Mouse (Mus musculus) heart, adult 2 months (tissue): ENCODE measurements around the gene Gm10715. TPM values are rescaled to one million over a fixed set of nuclear protein-coding genes. Genes with fewer than 3 reads are reported as not detected.
"Not testable (repeated sequence)": the region's sequence is repeated elsewhere in the genome, so short reads cannot be mapped to it uniquely, and the experiment has no call there.

ENCODE experiments used
- DNase-seq, 2 experiments: peaks; one replicate each; pipeline ENCODE4 v3.0.0; 2021
- H3K27ac ChIP-seq: fragments of 200-600 bp; 2 replicates; pipeline ENCODE4 v1.8.1; 2022
- H3K27me3 ChIP-seq: fragments of 200-500 bp; 2 replicates; pipeline ENCODE4 v1.6.1; 2012; ENCODE audit warnings: mild to moderate bottlenecking, low read length, inconsistent platforms, mixed read lengths; ENCODE audit not compliant: control insufficient read depth, insufficient read depth
- H3K36me3 ChIP-seq: fragments of 200-500 bp; 2 replicates; pipeline ENCODE4 v1.6.1; 2012; ENCODE audit warnings: low read length, inconsistent platforms; ENCODE audit not compliant: control insufficient read depth, insufficient read depth
- H3K4me1 ChIP-seq: fragments of 200-500 bp; 2 replicates; pipeline ENCODE4 v1.6.1; 2011; ENCODE audit warnings: low read length; ENCODE audit not compliant: control insufficient read depth, insufficient read depth
- H3K4me3 ChIP-seq: fragments of 200-600 bp; 2 replicates; pipeline ENCODE4 v1.8.1; 2022
- H3K79me2 ChIP-seq: fragments of 200-500 bp; replicated peaks from 2 replicates; pipeline ENCODE4 v1.6.1; 2012; ENCODE audit warnings: mild to moderate bottlenecking, inconsistent platforms, low read length, moderate library complexity, mixed read lengths; ENCODE audit not compliant: control insufficient read depth, insufficient read depth
- H3K9ac ChIP-seq: fragments of 200-500 bp; 2 replicates; pipeline ENCODE4 v1.6.1; 2012; ENCODE audit warnings: low read depth, mild to moderate bottlenecking, control low read depth, inconsistent platforms, low read length, mixed read lengths
- WGBS: fragments of 180-500 bp; shearing (Covaris S2); methylation state at CpG from one replicate; pipeline ENCODE4 v1.1.7; 2018; 5-methylcytosine and 5-hydroxymethylcytosine counted together
- intact Hi-C: fragments of 180-260 bp; cut with DNase I; formaldehyde crosslinking; loops from one replicate; pipeline ENCODE4 v1.15.1; 2025
- microRNA-seq, 2 experiments: library from miRNA; unstranded; fragments of <30 nt; microRNA quantifications; one replicate each; pipeline ENCODE4 v1.2.0; 2021
- polyA plus RNA-seq: library from polyadenylated mRNA; depleted of rRNA; stranded (reverse); fragments of >200 nt; gene quantifications from 2 replicates; pipeline ENCODE4 v1.2.3, GENCODE M21; 2012; rRNA removed
- total RNA-seq, 2 experiments: library from RNA; stranded (reverse); gene quantifications; 2 replicates each; pipeline ENCODE4 v1.2.3; 2021

Gm10715 gene
- total and polyA plus RNA-seq, 3 experiments, result not detected

DNA sequence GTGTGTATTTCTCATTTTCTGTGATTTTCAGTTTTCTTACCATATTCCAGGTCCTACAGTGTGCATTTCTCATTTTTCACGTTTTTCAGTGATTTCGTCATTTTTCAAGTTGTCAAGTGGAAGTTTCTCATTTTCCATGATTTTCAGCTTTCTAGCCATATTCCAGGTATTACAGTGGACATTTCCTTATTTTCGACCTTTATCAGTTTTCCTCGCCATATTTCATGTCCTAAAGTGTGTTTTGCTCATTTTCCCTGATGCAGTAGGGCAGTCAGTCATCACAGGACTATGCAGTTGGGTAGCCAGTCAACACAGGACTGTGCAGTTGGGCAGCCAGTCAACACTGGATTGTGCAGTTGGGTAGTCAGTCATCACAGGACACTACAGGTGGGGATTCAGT lies 1.5 kb downstream of the Gm10715 start:
- not testable (repeated sequence) for H3K27ac ChIP-seq, H3K9ac ChIP-seq
- WGBS, result 65% methylated on average over 4 of the region's 4 CpGs

More for the DNA sequence above, 1.5 kb downstream of the Gm10715 start:
- DNase-seq, H3K4me3 ChIP-seq, H3K36me3 ChIP-seq, H3K79me2 ChIP-seq, H3K4me1 ChIP-seq, intact Hi-C loops, H3K27me3 ChIP-seq: not testable (repeated sequence)

Small RNAs within 50 kb of the gene (microRNA-seq; reads per million reads assigned to microRNA genes)
- gene Mir101c, result 0 reads per million in 2 experiments

Other genes starting within 250 kb of the Gm10715 start
- gene Gm10722, start 36.0 kb upstream of the Gm10715 start, total RNA-seq, result not detected
- not detected in 2 replicates for gene Gm10722, start 36.0 kb upstream of the Gm10715 start, polyA plus RNA-seq
- gene Gm11168, start 33.5 kb upstream of the Gm10715 start, total RNA-seq, result not detected
- not detected in 2 replicates for gene Gm11168, start 33.5 kb upstream of the Gm10715 start, polyA plus RNA-seq
- gene Gm10721, start 23.7 kb upstream of the Gm10715 start, total RNA-seq, result under 1 TPM in 1 of 2 experiments, not detected in 1; 0.63 TPM
- not detected in 2 replicates for gene Gm10721, start 23.7 kb upstream of the Gm10715 start, polyA plus RNA-seq
- not detected for gene Gm10720, start 21.2 kb upstream of the Gm10715 start, total RNA-seq
- not detected in 2 replicates for gene Gm10720, start 21.2 kb upstream of the Gm10715 start, polyA plus RNA-seq
- not detected for gene Gm10719, start 19.5 kb upstream of the Gm10715 start, total RNA-seq
- gene Gm10719, start 19.5 kb upstream of the Gm10715 start, polyA plus RNA-seq, result not detected in 2 replicates
- gene Gm10718, start 13.3 kb upstream of the Gm10715 start, total RNA-seq, result under 1 TPM; 0.60 to 0.75 TPM
- gene Gm10718, start 13.3 kb upstream of the Gm10715 start, polyA plus RNA-seq, result not detected in 2 replicates
- under 1 TPM in 1 of 2 experiments, not detected in 1; 0.39 TPM for gene Gm10717, start 11.5 kb upstream of the Gm10715 start, total RNA-seq
- gene Gm10717, start 11.5 kb upstream of the Gm10715 start, polyA plus RNA-seq, result not detected in 2 replicates
- not detected for gene Gm17535, start 2.3 kb upstream of the Gm10715 start, total RNA-seq
- gene Gm17535, start 2.3 kb upstream of the Gm10715 start, polyA plus RNA-seq, result not detected in 2 replicates